Mouse (Mus musculus) heart, adult 2 months (tissue): ENCODE measurements around the gene Nop9.

Source experiments
- CTCF ChIP-seq: fragments of 200-600 bp; IDR thresholded peaks from 2 replicates; pipeline ENCODE4 v1.8.1; 2022; ENCODE audit warnings: antibody characterized with exemption, mild to moderate bottlenecking, moderate library complexity
- EP300 ChIP-seq: fragments of 200-500 bp; IDR thresholded peaks from 2 replicates; pipeline ENCODE4 v1.6.1; 2011; ENCODE audit warnings: low read depth, low read length, control low read depth; ENCODE audit not compliant: insufficient read depth
- POLR2A ChIP-seq: fragments of 200-500 bp; IDR thresholded peaks from 2 replicates; pipeline ENCODE4 v1.6.1; 2011; ENCODE audit warnings: mild to moderate bottlenecking, low read depth, low read length, control low read depth; ENCODE audit not compliant: insufficient read depth

DNA sequence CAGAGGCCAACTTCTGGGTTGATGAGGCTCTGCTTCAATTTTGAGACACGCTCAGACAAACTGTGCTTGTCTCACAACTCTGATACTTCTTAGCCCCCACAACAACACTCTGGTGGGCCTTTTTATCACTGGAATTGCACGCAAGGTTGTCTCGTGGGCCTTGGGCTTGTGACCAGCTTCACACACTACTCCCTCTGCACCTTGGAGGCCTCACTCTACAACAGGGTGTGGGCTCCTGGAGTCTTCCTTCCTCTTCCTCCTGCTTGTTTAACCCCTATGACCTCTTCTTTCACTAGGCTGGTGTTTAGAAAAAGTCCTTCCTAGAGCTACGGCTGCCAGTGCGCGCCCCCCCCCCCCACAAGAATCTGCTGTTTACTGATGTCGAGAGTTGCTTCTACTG lies 31.2 kb downstream of the Nop9 start:
- TF ChIP-seq CTCF: no peak
- no peak for TF ChIP-seq POLR2A
- no peak for TF ChIP-seq EP300
